Mouse (Mus musculus) heart, postnatal 0 days (tissue): ENCODE results near the gene Cib1. TPM values are rescaled to one million over a fixed set of nuclear protein-coding genes. Genes with fewer than 3 reads are reported as not detected.
A peak's percentile ranks its signal among the peaks of the same experiment; 100 is the strongest.

ENCODE experiments used
- ATAC-seq: fragments of 200-750 bp; cut with Nextera tagmentation; 2 replicates; pipeline ENCODE4 v1.8.0; 2017; ENCODE audit warnings: low read depth, moderate number of reproducible peaks, moderate library complexity; ENCODE audit not compliant: insufficient read depth
- DNase-seq: peaks from one replicate; pipeline ENCODE4 v3.0.0-alpha.2; 2016; ENCODE audit warnings: low spot score
- H3K27ac ChIP-seq: fragments of 300-500 bp; sonication (generic); 2 replicates; pipeline ENCODE4 v1.5.1; 2014; ENCODE audit warnings: low read depth, mild to moderate bottlenecking
- H3K27me3 ChIP-seq: fragments of 300-500 bp; sonication (generic); 2 replicates; pipeline ENCODE4 v1.6.1; 2014; ENCODE audit warnings: low read length, mixed read lengths; ENCODE audit not compliant: control insufficient read depth, insufficient read depth
- H3K36me3 ChIP-seq: fragments of 300-500 bp; sonication (generic); replicated peaks from 2 replicates; pipeline ENCODE4 v1.6.1; 2014; ENCODE audit warnings: low read length, mixed read lengths; ENCODE audit not compliant: control insufficient read depth, insufficient read depth
- H3K4me1 ChIP-seq: fragments of 300-500 bp; sonication (generic); 2 replicates; pipeline ENCODE4 v1.6.1; 2014; ENCODE audit warnings: antibody characterized with exemption; ENCODE audit not compliant: control insufficient read depth, insufficient read depth
- H3K4me2 ChIP-seq: fragments of 300-500 bp; sonication (generic); 2 replicates; pipeline ENCODE4 v1.6.1; 2014; ENCODE audit warnings: low read depth, mild to moderate bottlenecking, low read length, moderate library complexity
- H3K4me3 ChIP-seq: fragments of 300-500 bp; sonication (generic); 2 replicates; pipeline ENCODE4 v1.5.1; 2014; ENCODE audit warnings: low read depth, low read length
- H3K9ac ChIP-seq: fragments of 300-500 bp; sonication (generic); replicated peaks from 2 replicates; pipeline ENCODE4 v1.6.1; 2014; ENCODE audit warnings: low read depth, low read length, mixed read lengths
- H3K9me3 ChIP-seq: fragments of 300-500 bp; sonication (generic); replicated peaks from 2 replicates; pipeline ENCODE4 v1.6.1; 2016; ENCODE audit warnings: low read length; ENCODE audit not compliant: control insufficient read depth
- CTCF ChIP-seq: IDR thresholded peaks from 2 replicates; pipeline ENCODE4 v1.5.1; 2016; ENCODE audit warnings: antibody characterized with exemption, control low read depth, low read depth
- EP300 ChIP-seq: IDR thresholded peaks from 2 replicates; pipeline ENCODE4 v1.6.1; 2016; ENCODE audit warnings: antibody characterized with exemption, low read depth
- WGBS: fragments of 180-500 bp; shearing (Covaris S2); extraction: QIAGEN DNeasy Blood & Tissue Kit; methylation state at CpG from one replicate; pipeline ENCODE4 v1.1.7; 2014; 5-methylcytosine and 5-hydroxymethylcytosine counted together
- polyA plus RNA-seq: library from polyadenylated mRNA; unstranded; fragments of >200 nt; fragmentation: Nextera tagmentation; extraction: Ambion mirVana; gene quantifications from 2 replicates; pipeline ENCODE4 v1.2.1, GENCODE M21; 2015
- total RNA-seq: library from RNA; depleted of rRNA; stranded (reverse); fragments of >200 nt; gene quantifications from 2 replicates; pipeline ENCODE4 v1.2.3, GENCODE M21; 2014; ENCODE audit warnings: low replicate concordance

Cib1 gene
- total and polyA plus RNA-seq, 2 experiments from 2014 or later: 26.0 to 57.4 TPM

GRCm38 (mm10) chr7:80216566-80216965 lies 16.0 kb downstream of the Cib1 start:
- 71% methylated on average over 8 of the region's 8 CpGs for WGBS
- H3K27ac ChIP-seq: no peak overlapping the region
- no peaks in the 10 kb centered on the region for H3K9me3 ChIP-seq
- H3K27me3 ChIP-seq: no peaks in the 10 kb centered on the region
- H3K4me1 ChIP-seq: no peaks in the 10 kb centered on the region
- H3K4me2 ChIP-seq: no peak overlapping the region
- no peak overlapping the region for H3K4me3 ChIP-seq
- TF ChIP-seq CTCF (0 out of 2 replicates have a peak, but pooled peaks have one; percentile 5), EP300 (no peak)
- no peak overlapping the region for H3K9ac ChIP-seq
- ATAC-seq (no peak), DNase-seq (no peak)
- peaks cover 68% of the 10 kb centered on the region for H3K36me3 ChIP-seq

DNA sequence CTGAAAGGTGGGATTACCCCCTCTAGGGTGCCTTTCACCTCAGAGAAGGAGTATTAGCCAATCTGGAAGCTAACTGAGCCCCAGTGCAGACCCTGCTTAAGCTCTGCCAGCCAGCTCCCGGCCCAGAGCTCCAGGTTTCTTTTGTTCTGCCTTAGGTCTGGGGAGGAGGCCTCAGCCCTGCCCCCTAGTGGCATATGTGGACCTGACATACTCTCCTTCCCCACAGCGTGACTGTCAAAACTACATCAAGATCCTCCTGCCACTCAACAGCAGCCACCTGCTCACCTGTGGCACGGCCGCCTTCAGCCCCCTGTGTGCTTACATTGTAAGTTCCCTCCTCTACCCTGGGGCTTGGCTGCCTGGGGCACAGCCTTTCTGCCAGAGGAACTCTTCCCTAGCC lies 17.2 kb downstream of the Cib1 start:
- peak; percentile 82 for TF ChIP-seq CTCF
- TF ChIP-seq EP300: no peak
- Histone ChIP-seq H3K27ac (no peak overlapping the region), H3K4me3 (no peak overlapping the region), H3K9me3 (no peaks in the 10 kb centered on the region), H3K36me3 (peaks cover 56% of the 10 kb centered on the region), H3K4me2 (no peak overlapping the region), H3K9ac (no peak overlapping the region), H3K4me1 (no peaks in the 10 kb centered on the region), H3K27me3 (no peaks in the 10 kb centered on the region)
- peak; percentile 73 for DNase-seq
- peak; percentile 67 for ATAC-seq
- WGBS: 30% methylated on average over 4 of the region's 4 CpGs

DNA sequence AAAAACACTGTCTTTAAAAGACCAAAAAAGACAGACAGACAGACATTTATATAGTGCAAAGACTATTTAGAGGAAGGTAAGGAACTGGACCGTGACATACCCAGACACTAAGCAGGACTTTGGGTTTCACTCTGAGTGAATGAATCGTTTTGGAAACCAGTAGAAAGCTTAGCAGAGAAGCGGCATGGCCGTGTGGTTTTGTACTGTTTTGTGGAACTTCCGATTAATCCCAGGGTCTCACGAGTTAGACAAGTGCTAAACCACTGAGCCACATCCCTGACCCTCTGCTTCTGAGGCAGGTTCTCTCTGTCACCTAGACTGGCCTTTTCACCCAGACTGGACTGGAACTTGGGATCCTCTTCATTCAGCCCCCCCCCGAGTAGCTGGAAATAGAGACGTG lies 18.2 kb downstream of the Cib1 start:
- H3K4me2 ChIP-seq: no peak overlapping the region
- no peaks in the 10 kb centered on the region for H3K27me3 ChIP-seq
- H3K9me3 ChIP-seq: no peaks in the 10 kb centered on the region
- H3K4me3 ChIP-seq: no peak overlapping the region
- TF ChIP-seq CTCF (no peak), EP300 (no peak)
- no peak overlapping the region for H3K9ac ChIP-seq
- H3K4me1 ChIP-seq: peaks cover 5% of the 10 kb centered on the region; the same call in 1 of the 2 replicates
- DNase-seq: no peak
- WGBS: 78% methylated on average over 8 of the region's 8 CpGs
- no peak overlapping the region for H3K27ac ChIP-seq
- H3K36me3 ChIP-seq: peaks cover 47% of the 10 kb centered on the region
- ATAC-seq: no peak

- ATAC-seq (no peak), DNase-seq (no peak)
- WGBS: 54% methylated on average over 7 of the region's 7 CpGs
- Histone ChIP-seq H3K9ac (no peak overlapping the region), H3K9me3 (no peaks in the 10 kb centered on the region), H3K4me3 (no peak overlapping the region), H3K4me1 (peaks cover 14% of the 10 kb centered on the region), H3K36me3 (peaks cover 39% of the 10 kb centered on the region), H3K27me3 (no peaks in the 10 kb centered on the region), H3K27ac (0 out of 2 replicates have a peak overlapping the region, but pooled peaks have one; percentile 3), H3K4me2 (no peak overlapping the region)
- no peak for TF ChIP-seq CTCF
- TF ChIP-seq EP300: no peak
These were observed 19.0 kb downstream of the Cib1 start for GRCm38 (mm10) chr7:80213604-80214003.

DNA sequence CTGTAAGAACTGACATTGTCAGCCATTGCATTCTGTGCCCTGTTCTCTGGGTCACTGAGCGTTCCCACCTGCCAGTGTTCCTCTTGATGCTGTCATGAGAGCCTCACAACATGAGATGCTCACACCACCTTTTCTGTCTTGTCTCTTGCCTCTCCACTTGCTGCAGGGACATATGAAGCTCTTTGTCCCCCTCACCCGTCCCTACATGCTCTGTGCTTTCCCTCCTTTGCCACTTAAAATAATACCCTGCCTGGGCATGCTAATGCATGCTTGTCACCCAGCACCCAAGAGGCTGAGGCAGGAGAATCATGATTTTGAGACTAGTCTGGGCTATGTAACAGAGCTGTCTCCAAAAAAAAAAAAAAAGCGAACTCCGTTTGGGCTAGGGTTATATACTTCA lies 21.6 kb downstream of the Cib1 start:
- H3K9ac ChIP-seq: no peak overlapping the region
- H3K4me2 ChIP-seq: no peak overlapping the region
- DNase-seq: no peak
- WGBS: 87% methylated on average over 4 of the region's 4 CpGs
- H3K4me1 ChIP-seq: peaks cover 40% of the 10 kb centered on the region
- peaks cover 16% of the 10 kb centered on the region; the same call in 1 of the 2 replicates for H3K36me3 ChIP-seq
- no peaks in the 10 kb centered on the region for H3K27me3 ChIP-seq
- H3K9me3 ChIP-seq: no peaks in the 10 kb centered on the region
- no peak overlapping the region for H3K4me3 ChIP-seq
- H3K27ac ChIP-seq: no peak overlapping the region
- ATAC-seq: no peak
- TF ChIP-seq CTCF (no peak), EP300 (no peak)

GRCm38 (mm10) chr7:80209669-80210068 lies 22.9 kb downstream of the Cib1 start:
- H3K27ac ChIP-seq: peak overlapping the region; percentile 77
- DNase-seq: no peak
- H3K9ac ChIP-seq: no peak overlapping the region
- ATAC-seq: no peak
- no peaks in the 10 kb centered on the region for H3K9me3 ChIP-seq
- peaks cover 40% of the 10 kb centered on the region for H3K4me1 ChIP-seq
- H3K4me3 ChIP-seq: no peak overlapping the region
- H3K4me2 ChIP-seq: no peak overlapping the region; the same call in 1 of the 2 replicates
- TF ChIP-seq EP300: no peak
- no peak for TF ChIP-seq CTCF
- WGBS: 72% methylated on average over 6 of the region's 6 CpGs
- H3K27me3 ChIP-seq: no peaks in the 10 kb centered on the region
- H3K36me3 ChIP-seq: peaks cover 11% of the 10 kb centered on the region; the same call in 1 of the 2 replicates
